Mouse (Mus musculus) hindbrain, embryonic 14.5 days (tissue): ENCODE measurements at regions not wholly inside any gene's neighbourhood (a gene's known extent, or its start where the extent isn't known, plus 50 kb on each side); places are given as distances from the start of the nearest gene placed in this dataset.
A peak's percentile ranks its signal among the peaks of the same experiment; 100 is the strongest.

ENCODE experiments used
- ATAC-seq: fragments of 200-750 bp; cut with Nextera tagmentation; 2 replicates; pipeline ENCODE4 v1.8.0; 2017; ENCODE audit warnings: moderate number of reproducible peaks, mild to moderate bottlenecking, moderate TSS enrichment, moderate library complexity; ENCODE audit not compliant: low FRiP score
- DNase-seq: peaks from one replicate; pipeline ENCODE4 v3.0.0-alpha.2; 2015; ENCODE audit warnings: low spot score
- H3K27ac ChIP-seq: fragments of 300-500 bp; sonication (generic); 2 replicates; pipeline ENCODE4 v1.5.1; 2014; ENCODE audit warnings: mild to moderate bottlenecking, moderate library complexity
- H3K27me3 ChIP-seq: fragments of 300-500 bp; sonication (generic); 2 replicates; pipeline ENCODE4 v1.6.1; 2014; ENCODE audit warnings: mild to moderate bottlenecking, low read length, mixed read lengths; ENCODE audit not compliant: control insufficient read depth, insufficient read depth
- H3K36me3 ChIP-seq: fragments of 300-500 bp; sonication (generic); replicated peaks from 2 replicates; pipeline ENCODE4 v1.6.1; 2014; ENCODE audit not compliant: control insufficient read depth, insufficient read depth
- H3K4me1 ChIP-seq: fragments of 300-500 bp; sonication (generic); replicated peaks from 2 replicates; pipeline ENCODE4 v1.6.1; 2014; ENCODE audit warnings: antibody characterized with exemption, low read length, mixed read lengths; ENCODE audit not compliant: control insufficient read depth, insufficient read depth
- H3K4me2 ChIP-seq: fragments of 300-500 bp; sonication (generic); replicated peaks from 2 replicates; pipeline ENCODE4 v1.6.1; 2014; ENCODE audit warnings: mild to moderate bottlenecking, moderate library complexity
- H3K4me3 ChIP-seq: fragments of 300-500 bp; sonication (generic); replicated peaks from 2 replicates; pipeline ENCODE4 v1.5.1; 2014; ENCODE audit warnings: mild to moderate bottlenecking, low read length
- H3K9ac ChIP-seq: fragments of 300-500 bp; sonication (generic); 2 replicates; pipeline ENCODE4 v1.6.1; 2014
- H3K9me3 ChIP-seq: fragments of 300-500 bp; sonication (generic); 2 replicates; pipeline ENCODE4 v1.6.1; 2016; ENCODE audit warnings: low read length; ENCODE audit not compliant: control insufficient read depth
- WGBS: fragments of 180-500 bp; shearing (Covaris S2); extraction: QIAGEN DNeasy Blood & Tissue Kit; methylation state at CpG from one replicate; pipeline ENCODE4 v1.1.7; 2014; 5-methylcytosine and 5-hydroxymethylcytosine counted together

- Histone ChIP-seq H3K27me3 (no peaks in the 10 kb centered on the region), H3K27ac (no peak overlapping the region), H3K4me3 (no peak overlapping the region), H3K4me1 (no peaks in the 10 kb centered on the region), H3K36me3 (no peaks in the 10 kb centered on the region), H3K4me2 (no peak overlapping the region), H3K9ac (no peak overlapping the region), H3K9me3 (no peaks in the 10 kb centered on the region)
- no peak for ATAC-seq
- DNase-seq, result no peak
- 63% methylated on average over 1 of the region's 1 CpGs for WGBS
Observed at GRCm38 (mm10) chr11:57432299-57432698, 86.1 kb downstream of the Fam114a2 start.

GRCm38 (mm10) chr11:57431886-57432285 lies 86.5 kb downstream of the Fam114a2 start:
- H3K27ac ChIP-seq, result no peak overlapping the region
- no peak for ATAC-seq
- no peaks in the 10 kb centered on the region for H3K9me3 ChIP-seq

GRCm38 (mm10) chr11:57426046-57426805 lies 92.2 kb downstream of the Fam114a2 start:
- Histone ChIP-seq H3K9me3 (no peaks in the 10 kb centered on the region), H3K27me3 (no peaks in the 10 kb centered on the region), H3K9ac (no peak overlapping the region), H3K4me1 (no peaks in the 10 kb centered on the region), H3K27ac (no peak overlapping the region), H3K4me3 (no peak overlapping the region), H3K36me3 (no peaks in the 10 kb centered on the region), H3K4me2 (no peak overlapping the region)
- WGBS, result 55% methylated on average over 12 of the region's 12 CpGs
- DNase-seq (no peak), ATAC-seq (no peak)

More at GRCm38 (mm10) chr11:57431886-57432285, 86.5 kb downstream of the Fam114a2 start:
- no peaks in the 10 kb centered on the region for H3K4me1 ChIP-seq
- no peak overlapping the region for H3K4me3 ChIP-seq
- H3K36me3 ChIP-seq, result no peaks in the 10 kb centered on the region
- H3K27me3 ChIP-seq, result no peaks in the 10 kb centered on the region
- H3K9ac ChIP-seq, result no peak overlapping the region
- no peak for DNase-seq
- H3K4me2 ChIP-seq, result no peak overlapping the region

- H3K27ac ChIP-seq, result no peak overlapping the region
- 75% methylated on average over 6 of the region's 6 CpGs for WGBS
- no peaks in the 10 kb centered on the region for H3K36me3 ChIP-seq
- no peak overlapping the region for H3K4me2 ChIP-seq
- no peaks in the 10 kb centered on the region for H3K27me3 ChIP-seq
- DNase-seq (no peak), ATAC-seq (no peak)
- H3K9me3 ChIP-seq, result no peaks in the 10 kb centered on the region
- H3K4me3 ChIP-seq, result no peak overlapping the region
- 0 out of 2 replicates have a peak, but pooled peaks cover 3% of the 10 kb centered on the region for H3K4me1 ChIP-seq
- no peak overlapping the region for H3K9ac ChIP-seq
Observed at GRCm38 (mm10) chr11:57419416-57419815, 99.0 kb downstream of the Fam114a2 start.

GRCm38 (mm10) chr11:57416011-57416410 lies 102.4 kb downstream of the Fam114a2 start:
- WGBS, result 86% methylated on average over 11 of the region's 11 CpGs
- Histone ChIP-seq H3K9me3 (no peaks in the 10 kb centered on the region), H3K27me3 (no peaks in the 10 kb centered on the region), H3K4me1 (0 out of 2 replicates have a peak, but pooled peaks cover 3% of the 10 kb centered on the region), H3K4me2 (no peak overlapping the region), H3K4me3 (no peak overlapping the region), H3K36me3 (no peaks in the 10 kb centered on the region), H3K9ac (no peak overlapping the region), H3K27ac (no peak overlapping the region)
- no peak for DNase-seq
- ATAC-seq, result no peak

- WGBS, result 74% methylated on average over 5 of the region's 5 CpGs
- Histone ChIP-seq H3K4me3 (no peak overlapping the region), H3K4me2 (no peak overlapping the region), H3K4me1 (0 out of 2 replicates have a peak, but pooled peaks cover 3% of the 10 kb centered on the region), H3K9ac (no peak overlapping the region), H3K36me3 (no peaks in the 10 kb centered on the region), H3K9me3 (no peaks in the 10 kb centered on the region), H3K27ac (peak overlapping the region; percentile 47), H3K27me3 (no peaks in the 10 kb centered on the region)
- ATAC-seq (no peak), DNase-seq (no peak)
Observed at GRCm38 (mm10) chr11:57415167-57415566, 103.2 kb downstream of the Fam114a2 start.

- Histone ChIP-seq H3K9ac (no peak overlapping the region), H3K27me3 (no peaks in the 10 kb centered on the region), H3K9me3 (no peaks in the 10 kb centered on the region), H3K4me1 (0 out of 2 replicates have a peak, but pooled peaks cover 3% of the 10 kb centered on the region), H3K4me2 (no peak overlapping the region), H3K27ac (peak overlapping the region; percentile 47; the same call in 1 of the 2 replicates), H3K4me3 (no peak overlapping the region), H3K36me3 (no peaks in the 10 kb centered on the region)
- DNase-seq, result no peak
- 45% methylated on average over 7 of the region's 7 CpGs for WGBS
- ATAC-seq, result no peak; the same call in 1 of the 2 replicates
Observed at GRCm38 (mm10) chr11:57414697-57415096, 103.7 kb downstream of the Fam114a2 start.

GRCm38 (mm10) chr11:57413271-57413670 lies 105.1 kb downstream of the Fam114a2 start:
- H3K36me3 ChIP-seq, result no peaks in the 10 kb centered on the region
- H3K4me3 ChIP-seq, result no peak overlapping the region
- H3K9me3 ChIP-seq, result no peaks in the 10 kb centered on the region
- no peak overlapping the region for H3K9ac ChIP-seq
- 0 out of 2 replicates have a peak, but pooled peaks cover 3% of the 10 kb centered on the region for H3K4me1 ChIP-seq
- no peak overlapping the region for H3K27ac ChIP-seq
- no peak overlapping the region for H3K4me2 ChIP-seq
- H3K27me3 ChIP-seq, result no peaks in the 10 kb centered on the region
- ATAC-seq, result no peak
- 84% methylated on average over 4 of the region's 4 CpGs for WGBS
- DNase-seq, result no peak

- Histone ChIP-seq H3K36me3 (no peaks in the 10 kb centered on the region), H3K9me3 (no peaks in the 10 kb centered on the region), H3K9ac (no peak overlapping the region), H3K27me3 (no peaks in the 10 kb centered on the region), H3K4me2 (no peak overlapping the region), H3K27ac (no peak overlapping the region), H3K4me1 (0 out of 2 replicates have a peak, but pooled peaks cover 3% of the 10 kb centered on the region), H3K4me3 (no peak overlapping the region)
- 78% methylated on average over 4 of the region's 4 CpGs for WGBS
- ATAC-seq (no peak), DNase-seq (no peak)
Observed at GRCm38 (mm10) chr11:57412766-57413165, 105.7 kb downstream of the Fam114a2 start.
